Mouse (Mus musculus) G1E-ER4 (cell line): Measurements from ENCODE around the gene Gm14435. TPM values are rescaled to one million over a fixed set of nuclear protein-coding genes. Genes with fewer than 3 reads are reported as not detected.
"Not testable (repeated sequence)": the region's sequence is repeated elsewhere in the genome, so short reads cannot be mapped to it uniquely, and the experiment has no call there.

ENCODE experiments used
- GATA1 ChIP-seq: IDR thresholded peaks from one replicate; pipeline ENCODE4 v1.8.0; 2012; ENCODE audit warnings: low read length, inconsistent platforms
- polyA plus RNA-seq: library from polyadenylated mRNA; stranded (reverse); fragments of >175 nt; gene quantifications from 2 replicates; pipeline ENCODE4 v1.2.3, GENCODE M21; 2012

Gene Gm14435
- not detected in 2 replicates for polyA plus RNA-seq

- TF ChIP-seq GATA1 = not testable (repeated sequence)
Measured at GRCm38 (mm10) chr2:176423294-176423693, at the start of gene Gm14435. Gene Gm14435 (plus strand): TSS chr2:176423594.

Other genes starting within 250 kb of the Gm14435 start
- gene 2210418O10Rik, start 197.0 kb upstream of the Gm14435 start, polyA plus RNA-seq = 0.18 and 0.40 TPM in 2 replicates
- gene Gm11009, start 104.1 kb upstream of the Gm14435 start, polyA plus RNA-seq = not detected in 2 replicates
- gene Gm14434, start 63.2 kb downstream of the Gm14435 start, polyA plus RNA-seq = not detected in 2 replicates
- gene Zfp967, start 97.5 kb downstream of the Gm14435 start, polyA plus RNA-seq = 0.28 and 0.29 TPM in 2 replicates
- gene Gm14308, start 212.8 kb downstream of the Gm14435 start, polyA plus RNA-seq = 1.3 and 1.4 TPM in 2 replicates
- 1.0 and 1.1 TPM in 2 replicates for gene Zfp973, start 246.9 kb downstream of the Gm14435 start, polyA plus RNA-seq